Mouse (Mus musculus): Measurements from ENCODE around the gene Ptov1. TPM values are rescaled to one million over a fixed set of nuclear protein-coding genes. Genes with fewer than 3 reads are reported as not detected.

Gene Ptov1
- polyA plus RNA-seq, 1 experiment from 2014 or later: 419 TPM

- H3K27ac ChIP-seq (ENCODE audit: low read length): peak within 1 kb of the TSS; percentile 93
- peaks cover 51% of the 10 kb centered on the region for H3K4me1 ChIP-seq (ENCODE audit: control insufficient read depth, insufficient read depth, low read length)
- H3K27me3 ChIP-seq (ENCODE audit: control insufficient read depth, insufficient read depth, low read depth, low read length): no peaks in the 10 kb centered on the region
- ATAC-seq: peak; percentile 73
- 0 out of 2 replicates have a peak, but pooled peaks cover 2% of the 10 kb centered on the region for H3K36me3 ChIP-seq (ENCODE audit: control insufficient read depth, insufficient read depth, low read length)
- H3K9me3 ChIP-seq (replicated peaks; ENCODE audit: control insufficient read depth, low read length, poor library complexity, severe bottlenecking): no peaks in the 10 kb centered on the region
- WGBS: under 1% methylated on average over 55 of the region's 56 CpGs
- H3K4me2 ChIP-seq (ENCODE audit: low read length): peak within 1 kb of the TSS; percentile 96
- peak within 1 kb of the TSS; percentile 91 for H3K9ac ChIP-seq (ENCODE audit: low read depth, low read length)
- peak within 1 kb of the TSS; percentile 75 for H3K4me3 ChIP-seq (ENCODE audit: low read depth, low read length)
Observed at GRCm38 (mm10) chr7:44892276-44892921, 22.8 kb upstream of the Ptov1 start, which contains the start of gene Med25. Med25 (minus strand) TSS chr7:44892712.

- H3K4me1 ChIP-seq (ENCODE audit: control insufficient read depth, insufficient read depth, low read length): peaks cover 43% of the 10 kb centered on the region
- no peaks in the 10 kb centered on the region for H3K27me3 ChIP-seq (ENCODE audit: control insufficient read depth, insufficient read depth, low read depth, low read length)
- H3K4me2 ChIP-seq (ENCODE audit: low read length): peak overlapping the region; percentile 96
- 0 out of 2 replicates have a peak, but pooled peaks cover 2% of the 10 kb centered on the region for H3K36me3 ChIP-seq (ENCODE audit: control insufficient read depth, insufficient read depth, low read length)
- WGBS: 13% methylated on average over 6 of the region's 6 CpGs
- H3K9me3 ChIP-seq (replicated peaks; ENCODE audit: control insufficient read depth, low read length, poor library complexity, severe bottlenecking): no peaks in the 10 kb centered on the region
- H3K27ac ChIP-seq (ENCODE audit: low read length): peak overlapping the region; percentile 92
- H3K4me3 ChIP-seq (ENCODE audit: low read depth, low read length): peak overlapping the region; percentile 75
- H3K9ac ChIP-seq (ENCODE audit: low read depth, low read length): peak overlapping the region; percentile 91
- ATAC-seq: no peak
Observed at GRCm38 (mm10) chr7:44891611-44892010, 22.0 kb upstream of the Ptov1 start.

- no peaks in the 10 kb centered on the region for H3K9me3 ChIP-seq (replicated peaks; ENCODE audit: control insufficient read depth, low read length, poor library complexity, severe bottlenecking)
- no peaks in the 10 kb centered on the region for H3K27me3 ChIP-seq (ENCODE audit: control insufficient read depth, insufficient read depth, low read depth, low read length)
- peak overlapping the region; percentile 91 for H3K9ac ChIP-seq (ENCODE audit: low read depth, low read length)
- H3K27ac ChIP-seq (ENCODE audit: low read length): no peak overlapping the region
- H3K4me3 ChIP-seq (ENCODE audit: low read depth, low read length): peak overlapping the region; percentile 75
- H3K4me1 ChIP-seq (ENCODE audit: control insufficient read depth, insufficient read depth, low read length): peaks cover 42% of the 10 kb centered on the region
- H3K4me2 ChIP-seq (ENCODE audit: low read length): peak overlapping the region; percentile 96
- peaks cover 6% of the 10 kb centered on the region; the same call in 1 of the 2 replicates for H3K36me3 ChIP-seq (ENCODE audit: control insufficient read depth, insufficient read depth, low read length)
- WGBS: 51% methylated on average over 4 of the region's 4 CpGs
- ATAC-seq: no peak
Observed at GRCm38 (mm10) chr7:44890737-44891136, 21.1 kb upstream of the Ptov1 start.

GRCm38 (mm10) chr7:44890180-44890579 lies 20.6 kb upstream of the Ptov1 start:
- peaks cover 40% of the 10 kb centered on the region for H3K4me1 ChIP-seq (ENCODE audit: control insufficient read depth, insufficient read depth, low read length)
- no peak overlapping the region; the same call in 1 of the 2 replicates for H3K9ac ChIP-seq (ENCODE audit: low read depth, low read length)
- no peak overlapping the region for H3K27ac ChIP-seq (ENCODE audit: low read length)
- no peaks in the 10 kb centered on the region for H3K27me3 ChIP-seq (ENCODE audit: control insufficient read depth, insufficient read depth, low read depth, low read length)
- no peaks in the 10 kb centered on the region for H3K9me3 ChIP-seq (replicated peaks; ENCODE audit: control insufficient read depth, low read length, poor library complexity, severe bottlenecking)
- H3K4me3 ChIP-seq (ENCODE audit: low read depth, low read length): no peak overlapping the region
- peak overlapping the region; percentile 96 for H3K4me2 ChIP-seq (ENCODE audit: low read length)
- WGBS: 94% methylated on average over 5 of the region's 7 CpGs
- H3K36me3 ChIP-seq (ENCODE audit: control insufficient read depth, insufficient read depth, low read length): peaks cover 11% of the 10 kb centered on the region
- no peak for ATAC-seq

GRCm38 (mm10) chr7:44888256-44889105 lies 18.9 kb upstream of the Ptov1 start:
- H3K4me3 ChIP-seq (ENCODE audit: low read depth, low read length): no peak overlapping the region
- H3K36me3 ChIP-seq (ENCODE audit: control insufficient read depth, insufficient read depth, low read length): peaks cover 23% of the 10 kb centered on the region
- H3K27me3 ChIP-seq (ENCODE audit: control insufficient read depth, insufficient read depth, low read depth, low read length): no peaks in the 10 kb centered on the region
- no peak overlapping the region for H3K9ac ChIP-seq (ENCODE audit: low read depth, low read length)
- H3K9me3 ChIP-seq (replicated peaks; ENCODE audit: control insufficient read depth, low read length, poor library complexity, severe bottlenecking): no peaks in the 10 kb centered on the region
- WGBS: 85% methylated on average over 13 of the region's 13 CpGs
- H3K27ac ChIP-seq (ENCODE audit: low read length): no peak overlapping the region
- ATAC-seq: no peak
- H3K4me2 ChIP-seq (ENCODE audit: low read length): no peak overlapping the region
- peaks cover 24% of the 10 kb centered on the region for H3K4me1 ChIP-seq (ENCODE audit: control insufficient read depth, insufficient read depth, low read length)

GRCm38 (mm10) chr7:44886964-44887363 lies 17.4 kb upstream of the Ptov1 start:
- Histone ChIP-seq H3K27me3 (ENCODE audit: control insufficient read depth, insufficient read depth, low read depth, low read length) (no peaks in the 10 kb centered on the region), H3K9me3 (replicated peaks; ENCODE audit: control insufficient read depth, low read length, poor library complexity, severe bottlenecking) (no peaks in the 10 kb centered on the region), H3K27ac (ENCODE audit: low read length) (no peak overlapping the region), H3K36me3 (ENCODE audit: control insufficient read depth, insufficient read depth, low read length) (peaks cover 32% of the 10 kb centered on the region), H3K9ac (ENCODE audit: low read depth, low read length) (no peak overlapping the region), H3K4me3 (ENCODE audit: low read depth, low read length) (no peak overlapping the region), H3K4me1 (ENCODE audit: control insufficient read depth, insufficient read depth, low read length) (peaks cover 19% of the 10 kb centered on the region), H3K4me2 (ENCODE audit: low read length) (no peak overlapping the region)
- 90% methylated on average over 7 of the region's 7 CpGs for WGBS
- ATAC-seq: no peak

- 97% methylated on average over 5 of the region's 5 CpGs for WGBS
- Histone ChIP-seq H3K9ac (ENCODE audit: low read depth, low read length) (no peak overlapping the region), H3K4me3 (ENCODE audit: low read depth, low read length) (no peak overlapping the region), H3K9me3 (replicated peaks; ENCODE audit: control insufficient read depth, low read length, poor library complexity, severe bottlenecking) (no peaks in the 10 kb centered on the region), H3K4me1 (ENCODE audit: control insufficient read depth, insufficient read depth, low read length) (peaks cover 2% of the 10 kb centered on the region; the same call in 1 of the 2 replicates), H3K27me3 (ENCODE audit: control insufficient read depth, insufficient read depth, low read depth, low read length) (no peaks in the 10 kb centered on the region), H3K4me2 (ENCODE audit: low read length) (no peak overlapping the region), H3K36me3 (ENCODE audit: control insufficient read depth, insufficient read depth, low read length) (peaks cover 50% of the 10 kb centered on the region), H3K27ac (ENCODE audit: low read length) (no peak overlapping the region)
- ATAC-seq: no peak
Observed at GRCm38 (mm10) chr7:44884637-44885036, 15.0 kb upstream of the Ptov1 start.

- Histone ChIP-seq H3K9me3 (replicated peaks; ENCODE audit: control insufficient read depth, low read length, poor library complexity, severe bottlenecking) (no peaks in the 10 kb centered on the region), H3K4me2 (ENCODE audit: low read length) (no peak overlapping the region), H3K27me3 (ENCODE audit: control insufficient read depth, insufficient read depth, low read depth, low read length) (no peaks in the 10 kb centered on the region), H3K9ac (ENCODE audit: low read depth, low read length) (no peak overlapping the region), H3K4me3 (ENCODE audit: low read depth, low read length) (no peak overlapping the region), H3K36me3 (ENCODE audit: control insufficient read depth, insufficient read depth, low read length) (peaks cover 61% of the 10 kb centered on the region), H3K27ac (ENCODE audit: low read length) (no peak overlapping the region), H3K4me1 (ENCODE audit: control insufficient read depth, insufficient read depth, low read length) (no peaks in the 10 kb centered on the region)
- 89% methylated on average over 3 of the region's 3 CpGs for WGBS
- ATAC-seq: no peak
Observed at GRCm38 (mm10) chr7:44883036-44883435, 13.4 kb upstream of the Ptov1 start.

GRCm38 (mm10) chr7:44877833-44878232 lies 8.2 kb upstream of the Ptov1 start:
- 89% methylated on average over 14 of the region's 14 CpGs for WGBS
- Histone ChIP-seq H3K9me3 (replicated peaks; ENCODE audit: control insufficient read depth, low read length, poor library complexity, severe bottlenecking) (no peaks in the 10 kb centered on the region), H3K9ac (ENCODE audit: low read depth, low read length) (no peak overlapping the region), H3K4me1 (ENCODE audit: control insufficient read depth, insufficient read depth, low read length) (no peaks in the 10 kb centered on the region), H3K27me3 (ENCODE audit: control insufficient read depth, insufficient read depth, low read depth, low read length) (no peaks in the 10 kb centered on the region), H3K4me3 (ENCODE audit: low read depth, low read length) (no peak overlapping the region), H3K36me3 (ENCODE audit: control insufficient read depth, insufficient read depth, low read length) (peaks cover 49% of the 10 kb centered on the region), H3K27ac (ENCODE audit: low read length) (no peak overlapping the region), H3K4me2 (ENCODE audit: low read length) (no peak overlapping the region)
- no peak for ATAC-seq

All from midbrain, embryonic 16.5 days (tissue).